Mouse (Mus musculus) intestine, postnatal 0 days (tissue): Measurements from ENCODE around the gene Nelfe. TPM values are rescaled to one million over a fixed set of nuclear protein-coding genes. Genes with fewer than 3 reads are reported as not detected.
"Not testable (repeated sequence)": the region's sequence is repeated elsewhere in the genome, so short reads cannot be mapped to it uniquely, and the experiment has no call there.

Experiments used
- ATAC-seq: fragments of 200-750 bp; cut with Nextera tagmentation; 2 replicates; pipeline ENCODE4 v1.8.0; 2017; ENCODE audit warnings: mild to moderate bottlenecking, moderate TSS enrichment, moderate library complexity
- H3K27ac ChIP-seq: fragments of 300-500 bp; sonication (generic); 2 replicates; pipeline ENCODE4 v1.5.1; 2014; ENCODE audit warnings: mild to moderate bottlenecking, low read depth, low read length, moderate library complexity
- H3K27me3 ChIP-seq: fragments of 300-500 bp; sonication (generic); replicated peaks from 2 replicates; pipeline ENCODE4 v1.6.1; 2014; ENCODE audit warnings: low read length, mixed read lengths; ENCODE audit not compliant: control insufficient read depth, insufficient read depth
- H3K36me3 ChIP-seq: fragments of 300-500 bp; sonication (generic); 2 replicates; pipeline ENCODE4 v1.6.1; 2014; ENCODE audit warnings: mild to moderate bottlenecking, moderate library complexity; ENCODE audit not compliant: control insufficient read depth, insufficient read depth
- H3K4me1 ChIP-seq: fragments of 300-500 bp; sonication (generic); replicated peaks from 2 replicates; pipeline ENCODE4 v1.6.1; 2014; ENCODE audit warnings: antibody characterized with exemption, low read length, mixed read lengths; ENCODE audit not compliant: control insufficient read depth, insufficient read depth
- H3K4me2 ChIP-seq: fragments of 300-500 bp; sonication (generic); replicated peaks from 2 replicates; pipeline ENCODE4 v1.6.1; 2014; ENCODE audit warnings: low read depth, mild to moderate bottlenecking, moderate library complexity
- H3K4me3 ChIP-seq: fragments of 300-500 bp; sonication (generic); 2 replicates; pipeline ENCODE4 v1.5.1; 2014; ENCODE audit warnings: low read depth, low read length
- H3K9ac ChIP-seq: fragments of 300-500 bp; sonication (generic); 2 replicates; pipeline ENCODE4 v1.6.1; 2014; ENCODE audit warnings: mild to moderate bottlenecking, low read depth, low read length
- H3K9me3 ChIP-seq: fragments of 300-500 bp; sonication (generic); 2 replicates; pipeline ENCODE4 v1.6.1; 2016; ENCODE audit warnings: mixed run types; ENCODE audit not compliant: control insufficient read depth
- CTCF ChIP-seq: sonication (generic); IDR thresholded peaks from 2 replicates; pipeline ENCODE4 v1.5.1; 2016; ENCODE audit warnings: low read depth, mild to moderate bottlenecking, control low read depth, antibody characterized with exemption, moderate library complexity
- WGBS: fragments of 180-500 bp; shearing (Covaris S2); extraction: QIAGEN DNeasy Blood & Tissue Kit; methylation state at CpG from one replicate; pipeline ENCODE4 v1.1.7; 2014; 5-methylcytosine and 5-hydroxymethylcytosine counted together
- polyA plus RNA-seq: library from polyadenylated mRNA; unstranded; fragments of >200 nt; fragmentation: Nextera tagmentation; extraction: Ambion mirVana; gene quantifications from 2 replicates; pipeline ENCODE4 v1.2.1, GENCODE M21; 2015

Gene Nelfe
- polyA plus RNA-seq, 1 experiment from 2014 or later = 57.8 TPM

- H3K36me3 ChIP-seq = no peaks in the 10 kb centered on the region
- WGBS = 61% methylated on average over 3 of the region's 3 CpGs
- H3K4me1 ChIP-seq = no peaks in the 10 kb centered on the region
- no peak overlapping the region for H3K9ac ChIP-seq
- ATAC-seq = no peak
- H3K9me3 ChIP-seq = no peaks in the 10 kb centered on the region
- no peaks in the 10 kb centered on the region for H3K27me3 ChIP-seq
- no peak overlapping the region for H3K4me3 ChIP-seq
- no peak overlapping the region for H3K4me2 ChIP-seq
- H3K27ac ChIP-seq = no peak overlapping the region
- no peak for TF ChIP-seq CTCF
These were observed 43.0 kb upstream of the Nelfe start for GRCm38 (mm10) chr17:34807176-34807575.

- no peak for TF ChIP-seq CTCF
- WGBS = 87% methylated on average over 6 of the region's 6 CpGs
- Histone ChIP-seq H3K4me1 (no peaks in the 10 kb centered on the region), H3K4me2 (no peak overlapping the region), H3K9ac (no peak overlapping the region), H3K27me3 (no peaks in the 10 kb centered on the region), H3K9me3 (no peaks in the 10 kb centered on the region), H3K4me3 (no peak overlapping the region), H3K36me3 (no peaks in the 10 kb centered on the region), H3K27ac (no peak overlapping the region)
- no peak for ATAC-seq
These were observed 41.5 kb upstream of the Nelfe start for GRCm38 (mm10) chr17:34808599-34809205.

GRCm38 (mm10) chr17:34810411-34810810, 39.8 kb upstream of the Nelfe start:
- H3K9me3 ChIP-seq, H3K27me3 ChIP-seq, H3K27ac ChIP-seq, H3K4me1 ChIP-seq, H3K36me3 ChIP-seq, ATAC-seq, H3K4me3 ChIP-seq, H3K9ac ChIP-seq, H3K4me2 ChIP-seq: not testable (repeated sequence)
- WGBS = 93% methylated on average over 5 of the region's 5 CpGs

- 73% methylated on average over 7 of the region's 8 CpGs for WGBS
- not testable (repeated sequence) for H3K9ac ChIP-seq, H3K27me3 ChIP-seq, H3K36me3 ChIP-seq, H3K4me3 ChIP-seq, H3K27ac ChIP-seq, H3K4me1 ChIP-seq, H3K4me2 ChIP-seq, H3K9me3 ChIP-seq
- ATAC-seq = peak; percentile 19; the same call in 1 of the 2 replicates
These were observed 39.4 kb upstream of the Nelfe start for GRCm38 (mm10) chr17:34810811-34811210.

- Histone ChIP-seq H3K9me3 (no peaks in the 10 kb centered on the region), H3K9ac (no peak overlapping the region), H3K4me2 (no peak overlapping the region), H3K4me3 (no peak overlapping the region), H3K36me3 (no peaks in the 10 kb centered on the region), H3K27me3 (no peaks in the 10 kb centered on the region), H3K27ac (no peak overlapping the region), H3K4me1 (no peaks in the 10 kb centered on the region)
- ATAC-seq = peak; percentile 61
- TF ChIP-seq CTCF = no peak
- WGBS = 53% methylated on average over 15 of the region's 15 CpGs
These were observed 38.9 kb upstream of the Nelfe start for GRCm38 (mm10) chr17:34811275-34811674.

GRCm38 (mm10) chr17:34813747-34814146, 36.4 kb upstream of the Nelfe start:
- 63% methylated on average over 12 of the region's 12 CpGs for WGBS
- H3K9me3 ChIP-seq, H3K4me1 ChIP-seq, H3K27ac ChIP-seq, H3K4me2 ChIP-seq, H3K9ac ChIP-seq, H3K27me3 ChIP-seq, H3K4me3 ChIP-seq, H3K36me3 ChIP-seq, ATAC-seq: not testable (repeated sequence)
- TF ChIP-seq CTCF = peak; percentile 78

GRCm38 (mm10) chr17:34814818-34815370, 35.3 kb upstream of the Nelfe start:
- Histone ChIP-seq H3K9me3 (no peaks in the 10 kb centered on the region), H3K36me3 (no peaks in the 10 kb centered on the region), H3K4me1 (no peaks in the 10 kb centered on the region), H3K4me3 (no peak overlapping the region), H3K4me2 (no peak overlapping the region), H3K9ac (no peak overlapping the region), H3K27me3 (no peaks in the 10 kb centered on the region), H3K27ac (no peak overlapping the region)
- WGBS = 82% methylated on average over 7 of the region's 7 CpGs
- no peak for ATAC-seq
- no peak for TF ChIP-seq CTCF

GRCm38 (mm10) chr17:34830776-34831175, 19.4 kb upstream of the Nelfe start:
- not testable (repeated sequence) for ATAC-seq, H3K27me3 ChIP-seq, H3K9ac ChIP-seq, H3K4me3 ChIP-seq, H3K27ac ChIP-seq, H3K9me3 ChIP-seq, H3K4me2 ChIP-seq, H3K4me1 ChIP-seq
- peaks cover 59% of the 10 kb centered on the region for H3K36me3 ChIP-seq
- WGBS = 100% methylated on average over 1 of the region's 1 CpGs
